Mouse (Mus musculus) bone marrow, adult 2 months (tissue): ENCODE data around the gene Tfrc.

Experiments used
- CTCF ChIP-seq: fragments of 200-500 bp; IDR thresholded peaks from 2 replicates; pipeline ENCODE4 v1.5.1; 2011; ENCODE audit warnings: low read length, control low read depth; ENCODE audit not compliant: control insufficient read depth, insufficient read depth
- POLR2A ChIP-seq: fragments of 200-500 bp; IDR thresholded peaks from 2 replicates; pipeline ENCODE4 v1.6.1; 2011; ENCODE audit warnings: low read depth, mild to moderate bottlenecking, control low read depth, low read length, borderline replicate concordance; ENCODE audit not compliant: control insufficient read depth

DNA sequence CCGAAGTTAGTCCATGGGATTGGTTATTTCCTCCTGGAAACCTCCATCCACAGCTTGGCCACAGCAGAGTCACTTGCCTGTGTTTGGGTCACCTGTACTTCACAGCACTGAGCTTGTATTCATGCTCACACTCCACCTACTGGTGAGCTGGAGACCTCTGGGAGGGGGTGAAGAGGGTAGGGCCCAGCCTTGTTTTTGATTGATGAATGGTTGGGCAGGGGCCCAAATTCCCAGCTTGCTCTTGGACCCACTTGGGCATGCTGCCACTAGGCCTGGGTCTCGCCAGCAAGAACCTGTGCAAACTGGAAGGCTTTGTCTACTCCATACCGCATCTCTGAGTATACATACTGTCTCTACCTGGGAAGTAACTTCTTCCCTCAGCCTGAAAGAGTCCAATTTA, 26.6 kb downstream of the Tfrc start:
- TF ChIP-seq POLR2A (no peak), CTCF (peak; percentile 12; the same call in 1 of the 2 replicates)
